Mouse (Mus musculus): ENCODE data around the gene Hmx2. TPM values are rescaled to one million over a fixed set of nuclear protein-coding genes. Genes with fewer than 3 reads are reported as not detected.

Hmx2 gene
- polyA plus RNA-seq (2014; fragmentation: Illumina TruSeq; extraction: RNeasy Lipid Tissue Mini Kit (QIAGEN cat#74804); ENCODE audit: low read depth, low replicate concordance): 0.38 TPM

DNA sequence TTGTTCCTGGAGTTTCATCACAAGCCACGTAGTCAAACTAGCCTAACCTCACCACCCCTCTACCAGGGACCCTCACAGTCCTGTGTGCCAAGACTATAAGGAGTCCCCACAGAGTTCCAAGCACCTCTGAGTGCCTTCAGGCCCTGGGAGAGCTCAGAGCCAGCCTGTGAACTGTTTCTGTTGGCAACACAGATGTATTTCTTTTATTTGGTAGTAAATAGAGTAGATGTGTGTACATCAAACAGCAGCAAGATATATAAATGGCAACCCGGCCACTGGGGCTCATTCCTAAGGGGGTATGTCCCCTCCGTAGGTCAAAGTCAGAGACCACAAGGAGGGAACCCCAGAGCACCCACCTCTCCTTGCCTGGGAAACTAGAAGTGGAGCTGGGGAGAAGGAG lies at the start of gene Hmx2:
TSS of gene Hmx2 (plus strand) at position 301 of the 400 bp plus-strand sequence.

DNA sequence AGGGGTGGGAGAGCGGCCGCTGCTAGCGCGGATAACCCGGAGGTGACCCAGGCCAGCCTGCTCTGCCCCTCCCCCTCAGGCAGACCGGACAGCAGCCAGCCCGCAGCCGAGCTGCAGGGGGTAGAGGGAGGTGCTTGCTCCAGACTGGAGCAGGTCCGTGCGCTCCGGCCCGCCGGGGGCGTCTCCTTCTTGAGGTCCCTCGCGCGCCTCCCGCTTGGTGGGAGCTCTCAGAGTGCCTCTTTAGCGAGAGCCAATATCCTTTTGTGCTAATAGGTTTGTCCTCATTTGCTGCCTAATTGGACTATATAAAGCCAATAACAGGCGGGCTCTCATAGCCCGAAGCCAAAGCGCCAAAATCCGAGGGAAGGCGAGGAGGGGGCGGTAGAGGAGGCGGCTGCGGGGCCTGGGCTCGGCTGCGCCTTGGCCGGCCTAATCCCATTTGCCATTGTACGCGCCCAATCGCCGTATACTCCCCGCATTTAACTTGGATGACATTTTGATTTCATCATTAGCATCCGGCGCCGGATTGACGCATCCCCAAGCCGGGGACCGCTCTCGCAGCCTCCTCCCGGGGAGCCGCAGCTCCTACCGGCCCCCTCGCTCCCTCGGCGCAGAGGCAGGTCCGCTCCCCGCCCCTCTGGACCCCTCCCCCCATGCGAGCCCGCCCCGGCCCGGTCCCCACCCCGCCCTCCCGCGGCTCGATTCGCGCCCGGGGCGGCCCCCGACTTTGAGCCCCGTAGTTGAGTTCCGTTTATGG lies 6.3 kb upstream of the Hmx2 start, which contains the start of gene Hmx3:
TSS of gene Hmx3 (plus strand) at position 753 of the 757 bp plus-strand sequence.

DNA sequence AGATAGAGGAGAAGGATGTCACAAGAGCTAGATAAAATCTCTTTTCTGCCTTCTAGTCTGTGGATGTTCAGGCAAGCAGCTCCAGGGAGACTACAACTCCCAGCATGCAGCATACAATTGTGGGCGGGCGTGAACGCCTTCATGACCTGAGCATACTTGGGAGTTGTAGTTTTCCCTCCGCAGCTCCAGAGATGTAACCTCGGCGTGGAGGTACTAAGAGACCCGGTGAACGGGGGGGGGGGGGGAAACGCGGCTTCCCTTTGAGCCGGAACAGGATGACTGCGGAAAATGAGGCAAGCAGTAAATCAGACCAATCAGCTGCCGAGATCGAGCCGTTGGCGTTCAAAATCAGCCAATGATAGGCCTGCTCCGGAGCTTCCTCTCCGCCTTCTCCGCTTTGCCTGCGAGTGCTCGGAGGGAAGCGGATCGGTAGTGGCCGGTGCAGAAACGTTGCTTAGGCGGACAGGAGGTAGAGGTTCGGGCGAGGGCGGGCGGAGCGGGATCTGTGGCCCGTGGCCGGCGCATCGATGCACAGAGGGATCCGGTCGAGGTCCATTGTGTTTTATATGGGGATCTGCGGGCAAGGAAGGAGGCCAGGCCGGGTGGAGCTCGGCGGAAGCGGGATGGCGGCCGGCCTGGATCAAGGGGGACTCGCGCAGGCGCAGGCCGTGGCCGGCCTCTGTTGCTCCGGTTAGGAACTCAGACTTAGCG lies 11.6 kb downstream of the Hmx2 start, which contains the start of gene Bub3:
TSS of gene Bub3 (plus strand) at position 237 of the 711 bp plus-strand sequence.

Other genes with a start within 250 kb of the Hmx2 start
- gene Cuzd1, start 226.5 kb upstream of the Hmx2 start, polyA plus RNA-seq (2014; fragmentation: Illumina TruSeq; extraction: RNeasy Lipid Tissue Mini Kit (QIAGEN cat#74804); ENCODE audit: low read depth, low replicate concordance): 0.50 TPM
- not detected for gene Fam24b, start 219.3 kb upstream of the Hmx2 start, polyA plus RNA-seq (2014; fragmentation: Illumina TruSeq; extraction: RNeasy Lipid Tissue Mini Kit (QIAGEN cat#74804); ENCODE audit: low read depth, low replicate concordance)
- gene Fam24a, start 214.9 kb upstream of the Hmx2 start, polyA plus RNA-seq (2014; fragmentation: Illumina TruSeq; extraction: RNeasy Lipid Tissue Mini Kit (QIAGEN cat#74804); ENCODE audit: low read depth, low replicate concordance): not detected
- 4.5 TPM for gene 2310057M21Rik, start 186.0 kb upstream of the Hmx2 start, polyA plus RNA-seq (2014; fragmentation: Illumina TruSeq; extraction: RNeasy Lipid Tissue Mini Kit (QIAGEN cat#74804); ENCODE audit: low read depth, low replicate concordance)
- 51.4 TPM for gene Pstk, start 177.6 kb upstream of the Hmx2 start, polyA plus RNA-seq (2014; fragmentation: Illumina TruSeq; extraction: RNeasy Lipid Tissue Mini Kit (QIAGEN cat#74804); ENCODE audit: low read depth, low replicate concordance)
- 37.5 TPM for gene Ikzf5, start 138.3 kb upstream of the Hmx2 start, polyA plus RNA-seq (2014; fragmentation: Illumina TruSeq; extraction: RNeasy Lipid Tissue Mini Kit (QIAGEN cat#74804); ENCODE audit: low read depth, low replicate concordance)
- 125 TPM for gene Acadsb, start 138.2 kb upstream of the Hmx2 start, polyA plus RNA-seq (2014; fragmentation: Illumina TruSeq; extraction: RNeasy Lipid Tissue Mini Kit (QIAGEN cat#74804); ENCODE audit: low read depth, low replicate concordance)
- gene Hmx3, start 5.9 kb upstream of the Hmx2 start, polyA plus RNA-seq (2014; fragmentation: Illumina TruSeq; extraction: RNeasy Lipid Tissue Mini Kit (QIAGEN cat#74804); ENCODE audit: low read depth, low replicate concordance): 0.32 TPM
- gene Bub3, start 11.4 kb downstream of the Hmx2 start, polyA plus RNA-seq (2014; fragmentation: Illumina TruSeq; extraction: RNeasy Lipid Tissue Mini Kit (QIAGEN cat#74804); ENCODE audit: low read depth, low replicate concordance): 20.8 TPM